Mouse (Mus musculus): ENCODE measurements around the gene Runx2. TPM values are rescaled to one million over a fixed set of nuclear protein-coding genes. Genes with fewer than 3 reads are reported as not detected.

The Runx2 gene
- total RNA-seq, 2 experiments from 2014 or later, result 12.3 to 15.8 TPM

GRCm38 (mm10) chr17:44706531-44706930 is 108.1 kb downstream of the Runx2 start:
- no peak for TF ChIP-seq CTCF (IDR thresholded peaks at IDR 0.05)
- DNase-seq (ENCODE audit: extremely low spot score in 1 of 2, low spot score in 2 of 2), result no peak
- Histone ChIP-seq H3K4me3 (no peak overlapping the region), H3K27ac (no peak overlapping the region)
- intact Hi-C loops (cut with DNase I), result no loop called here

DNA sequence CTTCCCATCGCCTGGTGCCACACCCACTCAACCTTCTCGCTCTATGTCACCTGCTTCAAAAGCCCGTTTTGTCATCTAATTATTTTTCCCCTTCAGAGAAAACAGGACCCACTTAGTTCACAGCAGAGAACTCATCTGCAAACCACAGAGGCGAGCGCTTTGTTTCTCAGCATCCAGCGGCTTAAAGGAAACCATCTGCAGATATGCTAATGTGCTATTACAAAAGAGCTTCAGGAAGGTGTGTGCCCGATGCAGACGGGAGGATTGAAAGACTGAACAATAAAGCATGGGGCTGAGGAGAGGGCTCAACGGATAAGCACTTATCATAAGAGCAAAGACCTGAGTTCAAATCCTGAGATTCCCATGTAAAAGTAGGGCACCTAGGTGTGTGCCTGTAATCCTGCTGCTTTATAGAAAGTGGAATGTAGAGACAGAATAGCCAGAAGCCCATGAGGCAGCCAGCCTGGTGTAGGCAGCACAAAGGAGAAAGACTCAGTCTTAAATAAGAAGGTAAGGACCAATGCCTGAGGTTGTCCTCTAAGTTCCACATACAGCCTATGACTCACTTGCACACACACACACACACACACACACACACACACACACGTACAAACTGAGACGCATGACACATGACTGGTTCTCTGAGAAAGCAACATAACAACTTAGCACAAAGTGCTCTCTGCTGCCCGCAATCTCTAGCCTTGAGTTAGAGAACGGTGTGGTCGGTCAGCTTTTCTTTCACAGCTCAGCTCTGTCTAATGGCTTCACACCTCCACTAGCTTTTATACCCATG is 111.9 kb downstream of the Runx2 start:
- H3K4me3 ChIP-seq, result no peak overlapping the region
- intact Hi-C loops (cut with DNase I), result no loop called here
- TF ChIP-seq CTCF (IDR thresholded peaks at IDR 0.05), result no peak
- DNase-seq (ENCODE audit: extremely low spot score in 1 of 2, low spot score in 2 of 2), result no peak
- H3K27ac ChIP-seq, result no peak overlapping the region

- H3K4me3 ChIP-seq, result no peak overlapping the region
- intact Hi-C loops (cut with DNase I), result no loop called here
These were observed 113.1 kb downstream of the Runx2 start for GRCm38 (mm10) chr17:44701531-44701930.

GRCm38 (mm10) chr17:44700326-44700725 is 114.3 kb downstream of the Runx2 start:
- no peak for DNase-seq (ENCODE audit: extremely low spot score in 1 of 2, low spot score in 2 of 2)
- intact Hi-C loops (cut with DNase I), result no loop called here
- Histone ChIP-seq H3K27ac (no peak overlapping the region), H3K4me3 (no peak overlapping the region)
- TF ChIP-seq CTCF (IDR thresholded peaks at IDR 0.05), result no peak

More at GRCm38 (mm10) chr17:44701531-44701930, 113.1 kb downstream of the Runx2 start:
- H3K27ac ChIP-seq, result no peak overlapping the region
- no peak for TF ChIP-seq CTCF (IDR thresholded peaks at IDR 0.05)
- no peak for DNase-seq (ENCODE audit: extremely low spot score in 1 of 2, low spot score in 2 of 2)

- DNase-seq (ENCODE audit: extremely low spot score in 1 of 2, low spot score in 2 of 2), result no peak
- Histone ChIP-seq H3K27ac (no peak overlapping the region), H3K4me3 (no peak overlapping the region)
- intact Hi-C loops (cut with DNase I), result loop anchor here (10.0 kb wide), 1 partner anchor 432 kb away; no protein-coding TSS in a partner anchor
- no peak for TF ChIP-seq CTCF (IDR thresholded peaks at IDR 0.05)
These were observed 117.5 kb downstream of the Runx2 start for GRCm38 (mm10) chr17:44697053-44697452.

- Histone ChIP-seq H3K27ac (no peak overlapping the region), H3K4me3 (no peak overlapping the region)
- intact Hi-C loops (cut with DNase I), result loop anchor here (10.0 kb wide), 1 partner anchor 429 kb away; no protein-coding TSS in a partner anchor
- DNase-seq (ENCODE audit: extremely low spot score in 1 of 2, low spot score in 2 of 2), result no peak
- no peak for TF ChIP-seq CTCF (IDR thresholded peaks at IDR 0.05)
These were observed 121.0 kb downstream of the Runx2 start for GRCm38 (mm10) chr17:44693552-44693951.

- Histone ChIP-seq H3K4me3 (no peak overlapping the region), H3K27ac (no peak overlapping the region)
- intact Hi-C loops (cut with DNase I), result loop anchor here (10.0 kb wide), 1 partner anchor 427 kb away; no protein-coding TSS in a partner anchor
- no peak for DNase-seq (ENCODE audit: extremely low spot score in 1 of 2, low spot score in 2 of 2)
- TF ChIP-seq CTCF (IDR thresholded peaks at IDR 0.05), result no peak
These were observed 123.1 kb downstream of the Runx2 start for GRCm38 (mm10) chr17:44691517-44691916.

DNA sequence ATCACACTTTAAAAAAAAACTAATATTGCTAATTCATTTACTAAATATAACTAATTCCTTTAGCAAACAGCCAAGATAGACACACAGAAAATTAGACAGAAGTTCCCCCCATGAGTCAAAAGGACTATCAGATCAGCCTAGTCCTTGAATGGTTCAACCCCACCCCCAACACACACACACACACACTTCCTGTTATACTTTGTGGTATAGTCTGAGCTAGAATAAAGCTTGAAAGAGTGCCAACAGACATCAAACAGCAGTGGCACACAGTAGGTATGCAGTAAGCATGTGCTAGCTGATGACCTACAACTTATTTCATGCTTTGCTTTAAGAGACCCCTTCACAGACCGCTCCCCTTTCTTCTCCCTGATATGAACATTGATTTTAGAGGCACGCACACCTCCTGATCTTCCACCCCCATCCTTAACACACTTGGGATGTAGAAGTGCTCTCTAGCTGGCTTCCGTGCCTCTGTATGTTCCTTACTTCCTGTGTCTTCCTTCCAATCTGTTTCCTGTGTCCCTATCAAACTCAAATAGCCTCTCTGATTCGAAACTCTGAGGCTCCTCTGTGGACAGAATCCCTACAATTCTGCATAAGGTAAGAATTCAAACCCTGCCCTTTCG is 124.1 kb downstream of the Runx2 start:
- intact Hi-C loops (cut with DNase I), result loop anchor here (10.0 kb wide), 1 partner anchor 426 kb away; no protein-coding TSS in a partner anchor
- no peak for TF ChIP-seq CTCF (IDR thresholded peaks at IDR 0.05)

GRCm38 (mm10) chr17:44688306-44688705 is 126.3 kb downstream of the Runx2 start:
- no peak for TF ChIP-seq CTCF (IDR thresholded peaks at IDR 0.05)

More for the DNA sequence above, 124.1 kb downstream of the Runx2 start:
- Histone ChIP-seq H3K4me3 (no peak overlapping the region), H3K27ac (no peak overlapping the region)
- DNase-seq (ENCODE audit: extremely low spot score in 1 of 2, low spot score in 2 of 2), result no peak

GRCm38 (mm10) chr17:44685514-44685913 is 129.1 kb downstream of the Runx2 start:
- no peak; the same call in 1 of the 2 replicates for TF ChIP-seq CTCF (IDR thresholded peaks at IDR 0.05)
- DNase-seq (ENCODE audit: extremely low spot score in 1 of 2, low spot score in 2 of 2), result peak; percentile 34 to 54
- intact Hi-C loops (cut with DNase I), result no loop called here
- Histone ChIP-seq H3K4me3 (no peak overlapping the region), H3K27ac (peak overlapping the region; percentile 61)

More at GRCm38 (mm10) chr17:44688306-44688705, 126.3 kb downstream of the Runx2 start:
- Histone ChIP-seq H3K27ac (no peak overlapping the region), H3K4me3 (no peak overlapping the region)
- no peak for DNase-seq (ENCODE audit: extremely low spot score in 1 of 2, low spot score in 2 of 2)
- intact Hi-C loops (cut with DNase I), result no loop called here

- intact Hi-C loops (cut with DNase I), result no loop called here
- no peak for TF ChIP-seq CTCF (IDR thresholded peaks at IDR 0.05)
These were observed 131.6 kb downstream of the Runx2 start for GRCm38 (mm10) chr17:44683026-44683425.

GRCm38 (mm10) chr17:44677782-44678181 is 136.8 kb downstream of the Runx2 start:
- Histone ChIP-seq H3K27ac (no peak overlapping the region), H3K4me3 (no peak overlapping the region)
- DNase-seq (ENCODE audit: extremely low spot score in 1 of 2, low spot score in 2 of 2), result no peak
- TF ChIP-seq CTCF (IDR thresholded peaks at IDR 0.05), result no peak
- intact Hi-C loops (cut with DNase I), result no loop called here

More at GRCm38 (mm10) chr17:44683026-44683425, 131.6 kb downstream of the Runx2 start:
- DNase-seq (ENCODE audit: extremely low spot score in 1 of 2, low spot score in 2 of 2), result no peak
- H3K4me3 ChIP-seq, result no peak overlapping the region
- H3K27ac ChIP-seq, result no peak overlapping the region
